Mouse (Mus musculus) lung, postnatal 10 days (tissue): ENCODE measurements around the gene Coro6.

Experiments
- DNase-seq: peaks from one replicate; pipeline ENCODE4 v3.0.0; 2021

The Coro6 gene

DNA sequence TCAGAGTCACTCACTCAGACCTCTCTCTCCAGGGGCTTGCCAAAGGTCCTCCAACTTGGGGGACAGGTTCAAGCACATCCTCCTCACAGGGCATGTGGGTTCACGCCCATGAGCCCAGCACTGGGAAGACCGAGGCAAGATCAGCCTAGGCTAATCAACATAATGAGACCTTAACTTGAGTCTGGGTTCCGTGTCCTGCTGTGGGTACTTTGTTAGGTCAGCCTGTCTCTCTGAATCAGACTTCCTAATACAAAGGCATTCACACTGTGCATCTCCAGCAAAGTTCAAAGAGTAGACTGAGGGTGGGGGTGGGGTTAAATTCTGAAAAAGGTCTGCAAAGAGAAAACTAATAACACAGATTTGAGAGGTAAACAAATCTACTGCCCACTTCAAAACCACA, 2.9 kb downstream of the Coro6 start:
- no peak for DNase-seq

DNA sequence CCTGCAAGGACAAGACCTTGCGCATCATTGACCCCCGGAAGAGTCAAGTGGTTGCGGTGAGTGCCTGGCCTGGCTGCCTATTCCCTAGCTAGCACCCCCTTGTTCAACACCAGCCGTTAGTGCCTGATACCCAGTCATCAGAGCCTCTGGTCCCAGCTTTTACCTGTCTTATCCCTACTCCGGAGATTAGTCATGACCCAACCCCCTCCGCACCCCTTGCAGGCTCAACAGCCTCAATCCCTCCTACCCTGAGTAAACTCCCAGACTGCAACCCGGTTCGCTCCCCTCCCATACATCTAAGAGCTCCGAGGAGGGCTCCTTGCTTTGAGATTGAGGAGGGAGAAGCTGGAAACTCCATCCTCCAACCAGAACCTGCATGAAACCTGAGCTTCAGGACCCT, 4.3 kb downstream of the Coro6 start:
- no peak for DNase-seq

DNA sequence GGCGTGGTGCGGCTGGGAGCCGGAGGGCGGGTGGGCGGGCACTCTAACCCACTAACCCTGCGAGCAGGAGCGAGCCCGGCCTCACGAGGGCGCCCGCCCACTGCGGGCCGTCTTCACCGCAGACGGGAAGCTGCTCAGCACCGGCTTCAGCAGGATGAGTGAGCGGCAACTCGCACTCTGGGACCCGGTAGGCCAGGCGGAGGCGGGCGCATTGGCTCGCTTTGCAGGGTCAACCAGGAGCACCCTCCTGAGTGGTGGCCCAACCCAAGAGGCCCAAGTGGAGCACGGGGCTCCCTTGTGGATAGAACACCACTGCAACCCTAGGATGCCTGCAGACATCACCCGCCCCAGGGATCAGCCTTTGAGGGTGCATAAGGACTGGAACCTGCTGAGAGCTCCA, 4.9 kb downstream of the Coro6 start:
- peak; percentile 88 for DNase-seq

- DNase-seq = peak; percentile 90
These were observed 5.6 kb downstream of the Coro6 start for GRCm38 (mm10) chr11:77467784-77468183.

- no peak for DNase-seq
These were observed 6.2 kb downstream of the Coro6 start for GRCm38 (mm10) chr11:77468397-77468796.

DNA sequence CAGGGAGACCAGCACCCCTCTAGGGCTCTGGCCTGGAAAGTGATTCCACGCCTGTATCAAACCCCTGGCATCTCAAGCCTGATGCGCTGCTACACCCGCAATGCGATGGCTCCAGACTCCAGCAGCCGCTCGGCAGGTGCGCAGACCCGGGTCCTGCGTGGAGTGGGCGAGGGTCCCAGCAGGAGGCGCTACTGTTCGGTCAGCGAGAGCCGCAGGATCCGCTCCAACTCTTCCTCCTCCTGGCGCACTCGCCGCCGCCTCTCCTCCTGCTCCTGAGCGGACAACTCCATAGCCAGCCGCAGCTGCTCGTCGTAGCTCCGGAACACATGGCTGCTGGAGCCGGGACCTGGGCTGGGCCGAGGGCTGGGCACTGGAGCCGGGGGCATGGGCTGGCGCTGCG, 9.2 kb downstream of the Coro6 start:
- DNase-seq = no peak

DNA sequence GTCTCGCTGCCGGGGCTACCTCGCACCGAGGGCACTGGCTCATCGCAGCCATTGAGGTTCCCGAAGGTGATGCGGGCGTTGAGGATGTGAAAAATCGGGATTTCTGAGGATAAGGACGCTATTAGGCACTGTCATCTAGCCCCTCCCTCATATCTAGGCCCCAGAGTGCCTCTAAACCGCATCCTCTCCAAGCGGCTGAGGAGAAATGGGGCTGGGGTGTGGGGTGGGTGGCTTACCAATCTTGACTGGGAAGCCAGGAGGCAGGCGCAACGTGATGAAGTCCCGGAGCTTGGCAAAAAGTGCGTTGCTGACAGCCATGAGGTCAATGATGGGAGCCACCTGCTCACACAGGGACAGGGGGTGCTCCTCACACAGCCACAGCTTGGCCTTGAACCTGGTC, 10.6 kb downstream of the Coro6 start:
- no peak for DNase-seq

GRCm38 (mm10) chr11:77476216-77476615, 14.0 kb downstream of the Coro6 start:
- no peak for DNase-seq

GRCm38 (mm10) chr11:77476895-77477294, 14.7 kb downstream of the Coro6 start:
- DNase-seq = no peak

GRCm38 (mm10) chr11:77483043-77483442, 20.8 kb downstream of the Coro6 start:
- DNase-seq = no peak

DNA sequence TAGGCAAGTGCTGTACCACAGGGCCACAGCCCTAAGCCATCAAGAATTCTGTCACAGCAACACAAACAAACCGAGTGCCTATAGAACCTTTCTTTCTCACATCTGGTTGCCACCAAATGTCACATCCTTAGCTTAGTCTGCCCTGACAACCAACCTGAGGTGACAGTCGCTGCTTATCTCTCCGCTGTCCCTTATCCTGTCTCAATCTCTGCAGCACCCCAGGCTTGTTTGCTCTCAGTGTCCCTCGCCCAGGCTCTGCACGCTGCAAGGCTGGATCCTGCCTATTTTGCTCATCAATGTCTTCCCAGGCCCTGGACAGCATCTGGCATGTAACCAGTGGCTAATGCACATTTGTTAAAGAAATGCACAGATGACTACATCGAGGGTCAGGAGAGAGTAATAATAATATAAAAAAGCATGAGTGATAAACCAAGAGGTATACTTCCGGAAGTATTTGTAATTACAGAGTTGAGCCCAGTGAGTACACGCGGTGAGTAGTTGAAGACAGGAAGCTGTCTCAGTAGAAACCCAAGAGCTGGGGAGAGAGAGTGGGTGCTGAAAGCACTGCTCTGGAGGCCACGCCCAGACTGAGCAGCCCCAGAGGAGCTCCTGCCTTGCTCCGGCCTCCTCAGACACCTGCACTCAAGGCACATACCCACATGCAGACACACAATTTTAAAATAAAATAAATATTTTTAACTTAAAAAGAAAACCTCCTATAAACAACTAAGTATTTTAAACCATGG, 21.5 kb downstream of the Coro6 start:
- DNase-seq = no peak

DNA sequence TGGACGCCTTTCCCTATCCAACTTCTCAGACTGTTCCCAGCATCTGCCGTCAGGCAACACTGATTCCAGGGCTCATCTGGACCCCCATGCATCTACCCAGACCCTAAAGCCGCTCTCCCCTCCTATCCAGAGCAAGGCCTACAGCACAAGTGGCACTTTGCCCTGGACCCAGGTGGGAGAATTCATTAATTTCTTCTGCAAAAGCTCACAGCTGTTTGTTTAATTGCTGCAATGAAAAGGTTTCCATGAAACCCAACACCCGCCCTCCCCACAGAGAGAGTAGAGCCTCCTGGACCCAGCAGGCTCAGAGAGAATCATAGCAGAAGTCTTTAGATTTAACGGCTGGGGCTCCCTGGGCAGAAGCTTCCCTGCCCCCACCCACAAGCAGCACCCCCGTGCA, 23.0 kb downstream of the Coro6 start:
- no peak for DNase-seq

- DNase-seq = no peak
These were observed 24.6 kb downstream of the Coro6 start for GRCm38 (mm10) chr11:77486798-77487197.

GRCm38 (mm10) chr11:77488771-77489581, 26.8 kb downstream of the Coro6 start:
- DNase-seq = no peak

DNA sequence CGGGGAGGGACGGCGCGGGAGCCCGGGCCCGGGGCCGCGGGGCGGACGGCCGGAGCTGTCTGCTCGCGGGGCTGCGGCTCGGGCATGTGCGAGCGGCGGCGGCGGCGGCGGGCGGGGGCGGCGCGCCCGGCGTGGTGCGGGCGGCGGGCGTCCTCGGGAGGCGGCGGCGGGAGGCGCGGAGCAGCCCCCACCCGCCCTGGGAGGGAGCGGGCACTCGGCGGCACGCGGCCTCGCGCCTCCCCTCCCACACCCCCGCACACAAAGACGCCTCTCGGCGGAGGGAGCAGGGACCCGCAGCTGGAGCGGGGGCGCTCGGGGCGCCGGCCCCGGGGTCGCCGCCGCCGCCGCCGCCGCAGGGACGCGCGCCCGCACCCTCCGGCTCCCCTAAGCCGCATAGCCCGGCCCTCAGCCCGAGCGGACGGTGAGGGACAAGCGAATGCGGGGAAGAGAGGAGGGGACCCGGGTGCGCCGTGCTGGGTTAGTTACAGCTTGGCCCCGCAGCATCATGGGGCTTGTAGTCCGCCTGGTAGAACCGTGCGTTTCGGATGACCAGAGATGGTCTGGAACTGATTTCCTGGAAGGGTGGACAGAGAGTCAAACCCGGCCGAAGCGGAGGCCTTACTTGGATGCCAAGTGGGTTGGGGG, 27.5 kb downstream of the Coro6 start, which contains the start of gene Ankrd13b:
Gene Ankrd13b (minus strand): TSS at position 88 of the 645 bp plus-strand sequence.
- peak; percentile 83 for DNase-seq

- DNase-seq = no peak
These were observed 28.2 kb downstream of the Coro6 start for GRCm38 (mm10) chr11:77490451-77490850.

DNA sequence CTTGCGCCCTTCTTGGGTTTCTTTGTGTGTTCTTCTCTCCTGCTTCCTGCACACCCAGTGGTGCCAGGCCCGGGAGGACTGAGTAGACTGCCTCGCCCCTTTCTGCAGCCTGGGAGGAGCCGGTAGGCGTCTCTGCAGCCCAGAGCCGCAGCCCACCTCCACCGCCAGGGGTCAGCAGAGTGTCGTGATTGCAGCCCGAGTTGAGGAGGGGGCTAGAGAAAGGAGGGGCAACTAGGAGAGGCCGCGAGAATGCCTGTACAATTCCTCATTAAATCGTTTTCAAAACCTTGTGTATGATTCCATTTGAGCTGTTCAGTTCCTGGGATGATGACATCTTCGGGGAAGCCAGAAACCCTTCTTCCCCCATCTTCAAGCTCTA, 28.9 kb downstream of the Coro6 start:
- DNase-seq = peak; percentile 96

GRCm38 (mm10) chr11:77491502-77492291, 29.5 kb downstream of the Coro6 start:
- DNase-seq = peak; percentile 88

GRCm38 (mm10) chr11:77492311-77492871, 30.2 kb downstream of the Coro6 start:
- no peak for DNase-seq

GRCm38 (mm10) chr11:77492911-77493332, 30.7 kb downstream of the Coro6 start:
- DNase-seq = peak; percentile 98

DNA sequence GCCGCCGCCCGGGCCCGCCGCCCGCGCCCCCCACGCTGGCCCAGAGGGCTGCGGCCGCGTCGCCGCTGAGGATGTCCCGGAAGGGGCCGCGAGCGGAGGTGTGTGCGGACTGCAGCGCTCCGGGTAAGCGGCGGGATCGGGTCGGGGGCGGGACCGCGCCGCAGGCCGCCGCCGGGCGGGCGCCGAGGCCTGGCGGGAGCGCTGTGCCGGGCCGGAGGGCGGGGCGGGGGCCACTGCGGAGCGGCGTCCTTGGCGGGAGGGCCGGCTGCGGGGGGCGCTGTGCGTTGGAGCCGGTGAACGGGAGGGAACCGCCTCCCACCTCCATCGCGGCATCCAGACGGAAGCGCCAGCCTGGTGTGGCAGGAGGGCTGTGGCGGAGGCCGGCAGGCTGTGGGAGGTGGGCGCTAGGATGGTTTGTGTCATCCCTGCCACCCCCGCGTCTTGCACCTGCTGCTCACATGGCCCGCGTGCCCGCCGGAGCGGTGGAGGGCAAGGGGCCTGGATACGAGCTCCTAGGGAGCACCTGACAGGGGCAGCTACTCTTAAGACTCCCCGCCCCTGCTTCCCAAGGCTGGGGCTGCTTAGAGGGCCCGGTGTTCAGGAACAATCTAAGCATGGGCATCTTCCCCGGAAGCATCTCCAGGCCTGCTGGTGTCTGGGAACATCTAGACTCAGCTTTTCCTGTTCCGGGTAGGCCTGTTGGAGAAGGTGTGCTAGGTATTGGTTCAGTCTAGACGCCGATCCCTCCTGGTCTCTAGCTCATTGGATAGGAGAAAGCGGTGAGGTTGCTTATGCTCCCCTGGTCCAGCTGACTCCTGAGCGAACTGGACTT, 31.5 kb downstream of the Coro6 start, which contains the start of gene Git1:
Gene Git1 (plus strand): TSS at position 51 of the 832 bp plus-strand sequence.
- peak; percentile 60 for DNase-seq

DNA sequence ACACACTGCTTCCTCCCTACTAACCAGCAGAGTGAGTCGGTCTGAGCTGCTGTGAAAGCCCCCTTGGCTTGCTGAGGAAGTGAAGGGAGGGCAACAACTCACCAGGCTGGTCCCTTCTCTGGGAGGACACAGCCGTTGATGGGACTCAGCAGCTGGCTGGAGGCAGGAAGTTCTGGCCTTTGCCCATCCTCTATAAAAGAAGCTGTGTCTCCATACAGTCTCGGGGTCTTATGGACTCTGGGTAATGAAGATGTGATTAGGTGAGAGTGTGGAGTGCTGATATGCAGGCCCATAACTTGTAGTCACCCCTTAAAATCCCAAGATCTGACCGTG, 32.1 kb downstream of the Coro6 start:
- DNase-seq = no peak
